Mouse (Mus musculus) CD4-positive, CD25-positive, alpha-beta regulatory T cell, adult 2 months (primary cell): ENCODE data around the gene Asic2.
A peak's percentile ranks its signal among the peaks of the same experiment; 100 is the strongest.
"Not testable (repeated sequence)": the region's sequence is repeated elsewhere in the genome, so short reads cannot be mapped to it uniquely, and the experiment has no call there.

Source experiments
- DNase-seq: peaks from one replicate; pipeline ENCODE4 v3.0.0-alpha.2; 2012; ENCODE audit warnings: low read depth, low spot score

Asic2 gene

DNA sequence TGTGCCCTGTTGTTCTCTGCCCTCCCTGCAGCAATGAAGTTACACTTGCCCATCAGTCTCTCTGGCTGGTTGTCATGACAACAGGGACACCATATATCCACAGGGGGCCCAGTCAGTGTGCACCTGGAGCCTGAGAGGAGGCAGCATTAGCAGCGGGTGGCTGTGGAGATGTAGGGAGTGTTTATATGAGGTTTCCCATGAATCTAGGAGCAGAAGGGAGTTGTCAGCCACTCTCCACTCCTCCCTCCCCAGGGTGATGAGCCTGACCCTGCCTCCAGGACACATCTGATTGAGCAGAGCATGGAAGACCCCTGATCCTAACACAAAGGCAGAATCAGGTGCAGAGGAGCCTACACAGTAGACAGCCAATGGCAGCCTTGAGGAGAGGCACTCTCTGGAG, 514.1 kb downstream of the Asic2 start:
- no peak for DNase-seq

DNA sequence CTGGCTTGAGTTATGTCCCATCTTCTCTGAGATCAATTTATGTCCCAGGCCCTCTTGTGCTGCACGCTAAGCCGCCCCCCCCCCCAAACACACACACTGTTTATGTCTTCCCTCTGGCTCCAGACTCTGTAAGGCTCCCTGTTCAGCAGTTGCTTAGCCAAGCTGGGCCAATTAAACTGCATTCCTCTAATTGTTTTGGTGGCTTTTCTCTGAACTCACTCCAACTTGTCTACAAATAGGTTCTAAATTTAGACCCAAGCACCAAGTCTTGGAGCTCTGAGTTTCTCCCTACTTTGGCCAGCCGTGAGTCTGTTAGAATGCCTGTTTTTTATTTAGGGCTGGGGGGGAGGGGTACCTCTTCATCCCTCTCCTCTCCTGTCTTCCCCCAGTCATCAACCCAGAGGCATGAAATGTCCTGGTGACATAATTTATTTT, 519.0 kb downstream of the Asic2 start:
- DNase-seq: no peak

DNA sequence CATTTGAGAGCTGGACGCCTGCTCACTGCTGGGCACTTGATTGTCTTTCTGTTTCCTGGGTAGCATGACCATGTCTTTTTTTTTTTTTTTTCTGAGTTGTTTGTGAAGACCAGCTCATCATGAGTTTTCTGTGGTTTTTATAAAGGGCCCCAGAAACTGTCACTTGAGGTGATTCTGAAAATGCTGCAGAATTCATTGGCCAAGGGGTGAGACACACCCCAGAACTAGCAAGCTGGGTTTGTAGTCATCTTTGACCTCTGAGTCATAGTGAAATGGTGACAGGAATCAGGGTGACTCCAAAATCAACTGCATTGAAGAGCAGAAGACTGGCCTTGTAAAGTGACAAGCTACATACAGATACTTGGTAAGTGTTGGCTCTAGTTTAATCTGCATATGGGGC, 521.9 kb downstream of the Asic2 start:
- DNase-seq: no peak

DNA sequence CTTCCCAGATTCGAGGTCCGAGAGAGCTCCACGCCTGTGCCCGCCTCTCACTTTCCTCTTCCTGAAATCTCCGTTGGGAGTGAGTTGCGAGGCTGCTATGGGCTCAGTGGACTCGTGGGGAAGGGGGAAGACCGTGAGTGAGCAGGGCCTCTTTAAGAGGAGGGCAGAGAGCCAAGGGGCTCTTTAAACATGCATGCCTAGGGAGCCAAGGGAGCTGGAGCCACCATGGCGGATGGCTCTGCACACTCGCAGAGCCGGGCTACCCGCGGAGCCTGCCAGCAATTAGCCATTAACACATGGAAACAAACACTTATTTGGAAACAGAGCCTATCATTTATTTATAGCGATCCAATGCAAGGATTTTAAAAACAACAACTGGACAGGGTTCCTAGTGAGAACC, 541.4 kb downstream of the Asic2 start:
- DNase-seq: no peak

DNA sequence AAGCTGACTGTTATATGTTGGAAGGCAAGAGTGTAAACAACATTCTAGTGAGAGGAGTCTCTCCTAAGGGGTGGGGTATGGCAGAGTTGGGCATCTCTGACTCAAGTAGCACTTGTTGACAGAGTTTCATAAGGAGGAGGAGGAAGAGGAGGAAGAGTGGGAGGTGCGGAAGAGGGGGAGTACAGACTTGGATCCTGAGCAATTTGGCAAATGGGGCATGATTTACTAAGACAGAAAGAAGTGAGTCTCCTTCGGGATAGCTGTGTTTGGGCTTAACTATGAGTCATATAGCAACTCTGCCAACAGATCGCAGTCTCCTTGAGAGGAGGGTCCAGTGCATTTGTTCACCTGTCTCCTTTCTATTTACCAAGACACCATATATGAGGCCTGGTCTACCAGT, 549.1 kb downstream of the Asic2 start:
- DNase-seq: no peak

DNA sequence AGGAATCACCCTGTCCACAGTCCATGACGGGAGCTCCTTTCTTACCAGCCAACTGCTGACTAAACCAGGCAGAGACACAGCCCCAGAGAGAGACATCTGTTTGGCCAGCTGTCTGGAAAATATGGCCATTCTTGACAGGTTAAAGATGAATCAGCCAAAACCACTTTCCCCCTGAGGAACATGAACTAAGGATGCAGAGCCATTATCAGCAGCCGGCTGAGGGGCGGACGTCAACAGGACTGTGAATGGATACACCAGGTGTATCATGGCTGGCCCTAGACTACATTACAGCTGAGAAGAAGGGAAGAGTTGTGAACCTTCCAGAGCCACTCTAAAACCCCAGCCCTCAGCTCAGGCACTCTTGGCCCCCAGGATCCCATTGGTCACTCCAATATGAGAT, 550.2 kb downstream of the Asic2 start:
- DNase-seq: no peak

DNA sequence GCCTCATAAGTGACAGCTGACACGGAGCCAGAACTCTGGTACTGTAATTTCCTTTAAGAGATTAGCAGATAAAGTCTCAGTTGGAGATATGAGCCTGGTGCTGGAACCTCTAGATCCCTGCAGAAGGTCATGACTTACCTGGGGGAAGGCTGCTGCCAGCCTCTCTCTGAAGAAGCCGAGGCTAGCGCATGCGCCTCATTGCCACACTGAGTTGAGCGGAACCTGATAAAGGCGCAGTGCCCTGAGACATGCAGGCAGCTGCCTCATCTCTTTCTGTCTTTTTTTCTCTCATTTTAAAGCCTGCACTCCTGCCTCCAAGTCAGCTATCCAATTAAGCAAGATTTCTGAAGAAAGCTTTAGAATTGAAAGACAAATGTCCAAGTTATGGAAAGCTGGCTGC, 551.9 kb downstream of the Asic2 start:
- DNase-seq: no peak

DNA sequence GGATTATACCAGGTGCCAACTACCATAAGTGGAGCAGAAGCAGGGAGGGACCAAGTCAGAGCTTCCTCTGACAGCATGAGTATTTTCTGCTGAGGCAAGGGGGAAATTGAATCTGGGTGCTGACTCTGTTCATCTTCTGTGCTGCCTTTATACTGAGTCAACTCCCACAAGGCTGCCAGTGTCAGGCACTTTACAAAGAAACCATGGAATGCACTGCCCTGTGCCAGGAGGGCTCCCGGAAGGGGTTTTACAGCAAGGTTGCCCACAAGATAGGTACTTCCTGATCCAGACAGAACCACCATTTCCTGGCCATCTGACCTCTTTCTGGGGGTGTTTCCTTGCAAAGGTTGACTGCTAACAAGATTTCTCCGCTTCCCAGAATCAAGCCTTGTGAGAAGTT, 553.7 kb downstream of the Asic2 start:
- no peak for DNase-seq

DNA sequence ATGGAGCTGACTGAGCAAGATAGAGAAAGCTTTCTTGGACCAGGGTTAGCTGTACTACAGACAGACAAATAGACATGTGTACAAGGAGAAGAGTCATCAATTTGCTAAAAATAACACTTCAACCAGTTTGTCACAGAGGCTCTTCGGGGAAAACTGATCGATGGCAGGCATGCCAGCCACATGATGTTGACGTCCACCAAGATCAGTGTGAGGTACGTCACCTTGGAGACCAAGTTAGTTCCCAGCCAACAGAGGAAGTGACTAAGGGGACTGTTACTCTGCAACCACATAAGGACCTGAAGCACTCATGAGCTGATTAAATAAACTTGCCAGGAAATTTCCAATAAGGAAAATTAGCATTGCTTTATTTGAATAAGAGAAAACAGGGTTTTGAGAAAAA, 557.0 kb downstream of the Asic2 start:
- no peak for DNase-seq

DNA sequence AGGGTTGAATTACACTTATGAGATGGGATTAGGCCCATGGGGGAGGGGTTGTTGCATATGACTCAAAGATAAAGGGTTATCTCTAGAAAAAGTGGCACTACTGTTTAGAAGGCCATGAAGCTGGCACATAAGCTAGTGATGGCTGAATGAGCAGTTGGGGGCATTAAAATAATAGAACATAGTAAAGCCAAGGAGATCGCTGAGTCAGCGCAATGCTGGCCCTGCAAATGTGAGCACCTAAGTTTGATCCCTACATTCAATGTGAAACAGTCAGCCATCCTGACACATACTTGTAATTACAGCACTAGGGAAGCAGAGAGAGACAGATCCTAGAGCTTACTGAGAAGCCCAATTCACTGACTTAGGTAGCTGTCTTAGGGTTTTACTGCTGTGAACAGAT, 562.3 kb downstream of the Asic2 start:
- DNase-seq: no peak

DNA sequence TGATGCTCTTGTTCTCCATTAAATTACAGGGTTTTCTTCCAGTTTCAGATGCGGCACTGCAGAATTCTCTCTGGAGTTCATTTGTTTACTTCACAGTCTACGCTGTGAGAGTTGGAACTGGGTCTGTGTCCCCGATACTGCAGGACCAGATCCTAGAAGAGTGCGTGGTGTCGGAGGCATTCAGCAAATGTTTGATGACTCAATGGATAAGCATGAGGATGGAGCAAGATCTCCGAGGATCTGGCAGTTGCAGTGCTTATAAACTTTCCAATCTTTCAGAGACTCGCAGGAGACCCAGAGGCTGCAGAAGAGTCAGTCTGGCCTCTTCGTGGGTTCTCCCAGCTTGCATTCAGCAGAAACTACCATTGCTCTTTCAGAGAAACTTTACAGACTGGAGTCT, 566.0 kb downstream of the Asic2 start:
- no peak for DNase-seq

DNA sequence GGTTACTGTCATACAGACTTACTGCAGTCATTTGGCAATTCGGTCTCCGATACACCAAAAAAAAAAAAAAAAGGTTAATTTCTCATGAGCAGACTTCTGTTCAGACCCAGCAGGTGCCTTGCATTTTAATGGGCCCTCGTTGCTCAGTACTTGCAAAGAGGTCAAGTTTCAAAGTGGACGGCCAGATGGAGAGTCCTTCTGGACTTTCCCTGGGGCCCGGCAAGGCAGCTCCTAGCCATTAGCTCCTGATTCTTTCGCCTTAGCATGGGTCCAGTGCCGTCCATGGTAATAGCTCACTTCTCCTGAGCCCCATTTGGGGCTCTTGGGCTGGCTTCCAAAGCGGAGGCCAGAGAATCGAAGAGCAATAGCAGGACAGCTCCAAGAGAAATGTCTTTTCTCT, 575.4 kb downstream of the Asic2 start:
- DNase-seq: no peak

DNA sequence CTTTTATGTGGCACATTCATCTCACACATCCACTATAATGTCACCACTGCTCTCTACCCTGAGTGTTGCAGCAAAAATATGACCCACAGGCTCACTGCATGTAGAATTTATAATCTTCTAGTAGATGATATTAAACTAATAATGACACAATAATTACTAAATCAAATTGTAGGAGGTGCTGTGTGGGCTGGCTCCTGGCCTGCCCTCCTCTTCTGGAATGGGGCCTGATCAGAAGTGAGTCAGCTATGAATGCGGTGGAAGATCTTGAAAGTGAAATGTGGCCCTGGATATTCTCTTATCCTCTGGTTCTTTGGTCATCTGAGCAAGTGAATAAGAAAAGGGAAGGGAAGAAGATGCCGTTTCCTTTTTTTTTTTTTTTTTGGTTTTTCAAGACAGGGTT, 582.1 kb downstream of the Asic2 start:
- no peak for DNase-seq

DNA sequence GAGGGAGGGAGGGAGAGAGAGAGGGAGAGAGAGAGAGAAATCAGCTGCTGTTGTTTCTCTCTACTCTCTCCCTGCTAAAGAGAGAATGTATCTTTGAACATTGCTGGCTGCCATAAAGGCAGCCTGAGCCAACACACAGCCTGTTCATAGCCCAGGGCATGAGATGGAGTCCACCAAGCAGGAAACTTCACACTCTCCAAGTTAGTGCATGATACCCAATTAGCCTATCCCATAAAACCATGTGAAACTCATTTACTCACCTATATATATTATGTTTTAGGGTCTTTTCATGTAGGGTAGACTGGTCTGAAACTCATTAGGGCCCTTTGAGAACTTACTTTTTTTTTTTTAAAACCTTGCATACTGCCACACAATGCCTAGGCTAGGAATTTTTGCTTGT, 582.7 kb downstream of the Asic2 start:
- no peak for DNase-seq

DNA sequence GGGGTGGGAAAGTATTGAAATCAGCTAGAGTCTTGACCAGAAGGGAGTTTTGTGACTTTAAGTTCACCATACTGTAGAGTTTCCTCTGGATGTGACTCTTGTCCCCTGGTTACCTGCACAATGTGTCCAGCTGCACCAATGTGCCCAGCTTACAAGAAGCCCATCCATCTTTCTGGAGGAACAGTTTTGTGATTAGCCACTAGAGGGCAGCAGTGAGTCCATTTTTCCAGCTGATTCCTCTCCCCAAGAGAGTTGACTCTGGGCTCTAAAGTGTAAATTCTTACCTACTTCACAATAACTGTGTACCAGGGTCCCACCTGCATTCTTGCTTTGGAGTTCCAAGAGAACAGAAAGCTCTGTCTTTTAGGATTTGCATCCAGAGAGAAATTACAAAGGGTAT, 593.4 kb downstream of the Asic2 start:
- DNase-seq: peak; percentile 25

DNA sequence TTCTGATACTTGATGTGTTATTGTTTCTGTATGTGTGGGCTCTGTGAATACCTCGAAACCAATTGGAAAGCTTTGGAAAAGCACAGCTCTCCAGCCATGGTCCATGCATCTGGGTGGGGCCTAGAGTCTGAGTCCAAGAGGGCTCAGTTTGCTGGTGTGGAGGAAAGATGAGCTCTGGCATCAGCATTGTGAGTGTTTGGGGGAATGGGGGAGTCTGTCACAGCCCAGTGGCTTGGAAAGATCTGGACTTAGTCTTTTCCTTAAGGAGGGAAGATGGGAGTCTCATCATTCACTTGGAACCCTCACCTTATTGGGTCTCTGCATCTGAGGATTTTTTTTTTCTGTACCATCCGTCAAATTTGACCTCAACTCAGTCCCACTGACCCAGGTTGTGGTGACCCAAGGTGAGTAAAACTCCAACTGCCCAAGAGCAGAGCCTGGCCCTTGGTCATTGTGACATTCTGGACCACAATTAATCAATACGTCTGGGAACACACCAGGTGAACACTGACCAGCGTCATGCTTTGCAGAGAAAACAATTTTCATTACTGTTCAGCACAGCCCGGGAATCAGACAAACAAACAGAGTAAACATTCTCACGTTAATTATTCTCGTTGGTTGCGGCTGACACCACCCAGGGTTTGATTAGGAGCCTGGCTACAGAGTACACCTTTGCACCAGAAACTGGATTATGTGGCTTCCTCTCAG, 594.1 kb downstream of the Asic2 start:
- no peak for DNase-seq

DNA sequence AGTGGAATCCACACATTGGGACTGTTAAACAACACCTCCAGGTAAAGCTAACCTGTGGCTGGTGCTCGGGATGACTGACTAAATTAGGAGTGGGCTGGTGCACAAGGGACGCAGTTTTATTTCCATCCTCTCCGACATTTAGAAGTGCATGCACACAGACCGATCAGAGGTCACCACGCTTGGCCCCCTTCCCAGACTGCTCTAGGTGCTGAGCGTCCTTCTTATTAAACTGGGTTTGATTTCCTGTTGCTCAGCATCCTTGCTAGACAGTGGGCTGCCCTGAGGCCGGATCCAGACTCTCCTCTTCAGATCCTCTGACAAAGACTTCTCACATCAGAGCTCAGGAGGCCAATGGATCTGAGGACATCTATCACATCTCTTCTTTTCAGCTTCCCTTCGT, 596.7 kb downstream of the Asic2 start:
- no peak for DNase-seq

DNA sequence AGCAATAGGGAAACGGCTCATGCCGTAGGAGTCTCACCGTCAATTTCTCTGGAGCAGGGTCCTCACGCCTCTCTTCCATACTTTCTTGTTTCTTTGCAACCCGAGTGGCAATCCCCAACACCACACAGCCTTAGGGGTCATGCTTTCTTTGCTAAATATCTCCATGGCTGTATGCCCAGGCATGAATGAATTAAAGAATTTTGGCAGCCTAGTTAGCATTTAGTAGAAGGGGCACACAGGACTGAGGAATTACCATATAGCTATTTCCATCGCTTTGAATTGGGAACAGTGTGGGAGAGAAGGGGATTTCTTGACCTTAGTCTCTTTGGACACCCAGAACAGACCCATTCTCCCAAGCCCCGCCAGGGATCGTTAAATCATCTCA, 597.8 kb downstream of the Asic2 start:
- no peak for DNase-seq

DNA sequence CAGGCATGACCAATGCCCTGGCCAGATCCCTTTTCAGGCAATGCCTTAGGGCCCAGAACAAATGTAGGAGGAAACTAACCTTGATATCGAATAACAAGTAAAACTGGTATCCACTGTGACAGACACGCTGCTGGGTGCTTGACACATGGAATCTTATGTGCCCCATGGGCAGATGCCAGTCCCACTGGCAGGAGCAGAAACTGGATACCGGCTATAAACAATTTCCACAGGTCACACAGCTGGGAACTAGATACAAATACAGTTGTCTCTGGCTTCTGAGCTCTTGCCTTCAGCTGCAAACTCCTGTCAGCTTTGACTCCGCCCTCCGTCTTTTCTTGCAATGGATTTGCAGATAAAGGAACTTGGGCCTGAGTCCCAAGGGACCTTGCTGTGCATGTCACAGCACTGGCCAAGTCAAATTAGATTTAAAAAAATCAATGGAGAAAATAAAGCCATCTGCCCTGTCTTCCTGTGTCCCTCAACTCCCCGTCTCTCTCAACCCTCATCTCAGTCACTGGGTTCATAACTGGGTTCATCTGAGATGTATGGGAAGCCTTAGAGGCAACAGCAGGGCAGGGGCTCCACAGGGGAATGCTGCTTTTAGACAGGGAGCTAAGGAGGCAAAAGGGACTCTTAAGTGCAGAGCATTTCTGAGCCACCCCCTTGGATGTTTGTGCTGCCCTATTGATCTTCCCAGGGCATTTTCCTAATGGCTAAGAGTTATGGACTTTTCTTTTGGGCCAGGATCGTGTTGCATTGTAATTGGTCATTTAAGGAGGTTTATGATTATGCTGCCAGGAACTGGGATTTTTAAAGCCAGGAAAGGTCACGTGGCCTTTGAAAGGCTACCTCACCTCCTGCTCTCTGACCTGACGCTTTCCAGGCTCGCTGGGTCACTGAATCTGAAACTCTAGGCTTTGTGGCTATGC, 598.5 kb downstream of the Asic2 start:
- DNase-seq: no peak

DNA sequence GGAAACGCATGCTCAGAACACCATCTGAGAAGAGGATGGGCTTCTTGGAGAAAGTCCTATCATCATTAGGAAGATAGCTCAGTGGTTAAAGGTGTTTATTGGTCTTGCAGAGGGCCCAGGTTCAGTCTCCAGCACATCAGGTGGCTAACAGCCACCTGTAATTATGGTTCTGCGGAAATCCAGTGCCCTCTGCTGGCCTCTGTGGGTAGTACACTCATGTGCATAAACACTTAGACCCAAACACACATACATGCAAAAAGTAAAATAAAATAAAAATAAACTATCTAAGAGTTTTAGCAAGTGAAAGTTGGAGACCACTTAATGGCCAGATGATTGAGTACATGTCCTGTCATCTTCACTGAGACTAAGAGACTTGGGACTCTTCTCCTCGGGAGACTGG, 603.8 kb downstream of the Asic2 start:
- DNase-seq: no peak

DNA sequence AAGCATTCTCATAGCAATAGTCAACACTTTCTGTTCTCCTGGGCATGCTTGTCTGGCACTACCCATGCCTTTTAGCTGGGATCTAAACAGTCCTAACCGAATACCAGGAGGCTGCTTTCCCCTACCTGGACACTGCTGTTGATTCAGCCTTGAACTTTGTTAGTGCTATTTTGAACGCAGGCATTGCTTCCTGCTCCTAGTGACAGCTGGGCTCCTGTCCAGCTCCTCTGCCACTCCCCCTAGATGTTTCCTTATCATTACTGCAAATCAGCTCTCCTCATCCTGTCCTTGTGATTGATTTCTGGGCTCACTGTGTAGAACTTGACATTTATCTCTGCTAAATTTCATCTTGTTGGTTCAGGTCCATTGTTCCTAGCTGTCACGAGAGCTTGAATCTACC, 605.8 kb downstream of the Asic2 start:
- DNase-seq: no peak

DNA sequence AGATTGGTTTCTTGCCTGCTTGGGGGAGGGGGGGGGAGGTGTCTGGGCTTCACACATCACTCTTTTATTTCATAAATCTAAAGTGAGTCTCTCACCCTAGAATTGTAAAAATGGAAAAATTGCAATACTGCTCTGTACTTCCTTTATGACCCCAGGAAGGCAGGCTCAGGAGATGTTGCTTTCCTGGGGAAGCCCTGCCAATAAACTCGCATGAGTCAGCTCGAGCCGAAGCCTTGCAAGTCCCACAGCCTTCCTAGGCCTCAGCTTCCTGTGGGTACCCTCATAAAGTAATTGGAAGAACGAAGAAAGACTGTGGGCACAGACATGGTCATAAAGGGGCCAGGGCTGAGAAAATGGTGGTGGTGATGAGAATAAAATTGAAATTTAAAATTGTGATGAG, 607.2 kb downstream of the Asic2 start:
- no peak for DNase-seq

DNA sequence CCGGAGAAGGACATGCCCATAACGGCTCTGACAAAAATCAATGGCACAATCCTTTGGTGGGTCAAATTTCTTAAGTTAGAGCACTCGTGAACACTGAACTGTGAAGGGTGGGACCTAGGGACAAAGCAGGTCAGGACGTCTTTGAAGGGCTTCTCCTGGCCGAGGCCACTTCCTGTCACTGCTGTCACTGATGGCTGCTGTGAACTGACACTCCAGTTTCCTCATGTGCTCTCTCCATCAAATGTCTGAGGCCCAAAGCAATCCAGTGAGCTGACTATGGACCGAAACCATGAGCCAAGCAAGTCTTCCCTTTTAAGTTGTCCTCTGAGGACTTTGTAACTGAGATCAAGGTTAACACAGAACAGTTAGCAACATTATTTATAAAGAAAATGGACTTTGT, 617.8 kb downstream of the Asic2 start:
- DNase-seq: not testable (repeated sequence)
